Comparison of ENCODE assay signal across 16 mouse cellular contexts in the genomic region with DNA sequence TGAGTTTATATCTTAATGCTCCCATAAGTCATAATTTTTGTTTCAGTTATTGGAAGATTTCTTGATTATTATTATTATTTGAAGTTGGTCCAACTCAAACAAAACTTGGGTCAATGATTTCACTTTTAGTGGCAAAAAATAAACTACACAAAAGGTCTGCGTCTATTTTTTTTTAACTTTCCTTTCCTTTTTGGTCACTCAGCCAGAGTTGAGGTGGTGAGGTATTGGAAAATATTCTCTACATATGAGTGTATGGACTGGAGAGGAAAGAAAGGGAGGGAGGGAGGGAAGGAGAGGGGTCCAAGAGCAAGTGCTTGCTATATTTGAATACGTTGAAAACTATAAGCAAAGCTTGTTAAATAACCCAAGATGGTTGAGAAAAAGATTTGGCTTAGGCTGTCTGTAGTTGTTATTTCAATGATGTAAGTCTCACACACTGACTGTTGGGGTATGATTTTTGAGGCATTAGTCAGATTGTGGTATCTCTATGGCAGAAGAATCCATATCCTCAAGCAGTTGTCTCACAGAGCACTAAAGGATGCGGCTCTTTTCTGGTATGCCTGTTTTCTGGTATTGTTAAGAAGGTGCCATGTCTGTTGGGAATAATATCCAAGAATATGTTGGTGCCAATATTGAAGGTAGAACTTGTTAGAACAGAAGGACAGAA.
"Had no signal": no experiment of that assay in that cellular context is flagged by ENCODE, and none has a peak within 500 bp of the region (broad histone marks: within the 10 kb centered on the region; RNA-seq: fewer than 3 reads in every experiment).

No protein-coding gene starts in this region.

- H3K36me3 ChIP-seq: lung, embryonic 15.5 days; midbrain, embryonic 10.5 days; midbrain, embryonic 12.5 days; midbrain, embryonic 15.5 days; neural tube, embryonic 12.5 days had no signal

- H3K4me1 ChIP-seq: lung, embryonic 15.5 days; midbrain, embryonic 10.5 days; midbrain, embryonic 12.5 days; midbrain, embryonic 15.5 days; neural tube, embryonic 12.5 days had no signal

- ATAC-seq: liver, postnatal 0 days; lung, postnatal 0 days; midbrain, embryonic 15.5 days had no signal

- H3K4me2 ChIP-seq: lung, embryonic 15.5 days; midbrain, embryonic 12.5 days; midbrain, embryonic 15.5 days; neural tube, embryonic 12.5 days had no signal

- DNase-seq: liver, postnatal 0 days; lung, adult 2 months; lung, postnatal 14 days; lung, postnatal 36 days; right cerebral cortex, postnatal 14 days; spleen, adult 18-20 months; thymus, adult 18-20 months; thymus, postnatal 14 days; thymus, postnatal 36 days had no signal

- H3K9ac ChIP-seq: liver, postnatal 0 days; lung, embryonic 15.5 days; midbrain, embryonic 12.5 days; midbrain, embryonic 15.5 days; neural tube, embryonic 12.5 days had no signal

- H3K27me3 ChIP-seq: lung, embryonic 15.5 days; midbrain, embryonic 12.5 days; midbrain, embryonic 15.5 days; neural tube, embryonic 12.5 days had no signal

- H3K27ac ChIP-seq: lung, embryonic 15.5 days; macrophage; midbrain, embryonic 10.5 days; midbrain, embryonic 12.5 days; midbrain, embryonic 15.5 days; neural tube, embryonic 12.5 days had no signal

- H3K9me3 ChIP-seq: lung, embryonic 15.5 days; midbrain, embryonic 12.5 days; midbrain, embryonic 15.5 days; neural tube, embryonic 12.5 days had no signal

- H3K4me3 ChIP-seq: lung, embryonic 15.5 days; midbrain, embryonic 10.5 days; midbrain, embryonic 12.5 days; midbrain, embryonic 15.5 days; neural tube, embryonic 12.5 days had no signal
